Mouse (Mus musculus) frontal cortex, postnatal 10 days (tissue): ENCODE measurements around the gene Ksr1.

Source experiments
- DNase-seq, 2 experiments: peaks; one replicate each; pipeline ENCODE4 v3.0.0; 2022; ENCODE audit warnings: low spot score in 2 of 2, mixed read lengths in 1 of 2

Gene Ksr1

GRCm38 (mm10) chr11:79146331-79146767 lies at the start of gene Ksr1:
Ksr1 (minus strand) TSS chr11:79146407.
- DNase-seq, result peak; percentile 91 to 94

GRCm38 (mm10) chr11:79192176-79192575 lies 46.0 kb upstream of the Ksr1 start:
- DNase-seq, result no peak

- peak; percentile 41 to 66 for DNase-seq
These were observed 45.0 kb upstream of the Ksr1 start for GRCm38 (mm10) chr11:79191214-79191613.

- no peak for DNase-seq
These were observed 44.0 kb upstream of the Ksr1 start for GRCm38 (mm10) chr11:79190257-79190656.

- DNase-seq, result peak; percentile 59 to 73
These were observed 42.0 kb upstream of the Ksr1 start for GRCm38 (mm10) chr11:79188176-79188575.

GRCm38 (mm10) chr11:79187291-79187690 lies 41.1 kb upstream of the Ksr1 start:
- no peak for DNase-seq

- DNase-seq, result no peak
These were observed 39.5 kb upstream of the Ksr1 start for GRCm38 (mm10) chr11:79185683-79186082.

- DNase-seq, result no peak
These were observed 38.1 kb upstream of the Ksr1 start for GRCm38 (mm10) chr11:79184126-79184888.

- no peak for DNase-seq
These were observed 37.2 kb upstream of the Ksr1 start for GRCm38 (mm10) chr11:79183400-79183799.

- DNase-seq, result peak; percentile 44 to 77
These were observed 36.7 kb upstream of the Ksr1 start for GRCm38 (mm10) chr11:79182881-79183280.

GRCm38 (mm10) chr11:79181914-79182313 lies 35.7 kb upstream of the Ksr1 start:
- no peak for DNase-seq

- DNase-seq, result no peak
These were observed 30.5 kb upstream of the Ksr1 start for GRCm38 (mm10) chr11:79176687-79177086.

- DNase-seq, result no peak
These were observed 25.8 kb upstream of the Ksr1 start for GRCm38 (mm10) chr11:79172054-79172453.

GRCm38 (mm10) chr11:79166582-79167300 lies 20.5 kb upstream of the Ksr1 start:
- DNase-seq, result no peak

- no peak for DNase-seq
These were observed 15.0 kb upstream of the Ksr1 start for GRCm38 (mm10) chr11:79161077-79161758.

- DNase-seq, result no peak
These were observed 13.9 kb upstream of the Ksr1 start for GRCm38 (mm10) chr11:79160127-79160526.

GRCm38 (mm10) chr11:79157729-79158128 lies 11.5 kb upstream of the Ksr1 start:
- DNase-seq, result no peak

- no peak for DNase-seq
These were observed 9.1 kb upstream of the Ksr1 start for GRCm38 (mm10) chr11:79155348-79155747.

GRCm38 (mm10) chr11:79152696-79153095 lies 6.5 kb upstream of the Ksr1 start:
- no peak for DNase-seq

- DNase-seq, result no peak
These were observed 5.7 kb upstream of the Ksr1 start for GRCm38 (mm10) chr11:79151874-79152273.

- DNase-seq, result no peak
These were observed 4.1 kb upstream of the Ksr1 start for GRCm38 (mm10) chr11:79150301-79150700.

- DNase-seq, result no peak
These were observed 3.1 kb upstream of the Ksr1 start for GRCm38 (mm10) chr11:79149295-79149694.
